Mouse (Mus musculus) thymus, adult 2 months (tissue): ENCODE results near the gene Slc50a1. TPM values are rescaled to one million over a fixed set of nuclear protein-coding genes. Genes with fewer than 3 reads are reported as not detected.

Experiments
- DNase-seq: peaks from one replicate; pipeline ENCODE4 v3.0.0; 2021
- H3K27ac ChIP-seq: fragments of 200-500 bp; 2 replicates; pipeline ENCODE4 v1.5.1; 2012; ENCODE audit warnings: low read length, control low read depth; ENCODE audit not compliant: control insufficient read depth, insufficient read depth
- H3K27me3 ChIP-seq: fragments of 200-500 bp; 2 replicates; pipeline ENCODE4 v1.6.1; 2012; ENCODE audit warnings: mild to moderate bottlenecking, low read length, moderate library complexity, mixed read lengths; ENCODE audit not compliant: control insufficient read depth, insufficient read depth
- H3K36me3 ChIP-seq: fragments of 200-500 bp; 2 replicates; pipeline ENCODE4 v1.6.1; 2012; ENCODE audit warnings: mild to moderate bottlenecking, low read length, moderate library complexity; ENCODE audit not compliant: control insufficient read depth, insufficient read depth
- H3K4me1 ChIP-seq: fragments of 200-500 bp; replicated peaks from 2 replicates; pipeline ENCODE4 v1.6.1; 2012; ENCODE audit warnings: low read length; ENCODE audit not compliant: control insufficient read depth, insufficient read depth
- H3K4me3 ChIP-seq: fragments of 200-500 bp; 2 replicates; pipeline ENCODE4 v1.5.1; 2012; ENCODE audit warnings: mild to moderate bottlenecking, low read length, control low read depth, moderate library complexity; ENCODE audit not compliant: control insufficient read depth, insufficient read depth
- CTCF ChIP-seq: fragments of 200-500 bp; IDR thresholded peaks from 2 replicates; pipeline ENCODE4 v1.5.1; 2012; ENCODE audit warnings: mild to moderate bottlenecking, control low read depth, low read length, moderate library complexity, borderline replicate concordance; ENCODE audit not compliant: control insufficient read depth, poor library complexity, insufficient read depth; ENCODE audit errors: extremely low read depth
- POLR2A ChIP-seq: fragments of 200-500 bp; IDR thresholded peaks from 2 replicates; pipeline ENCODE4 v1.6.1; 2012; ENCODE audit warnings: mild to moderate bottlenecking, low read length, control low read depth, moderate library complexity; ENCODE audit not compliant: control insufficient read depth, poor library complexity, insufficient read depth; ENCODE audit errors: extremely low read depth
- WGBS: fragments of 180-500 bp; shearing (Covaris S2); methylation state at CpG from one replicate; pipeline ENCODE4 v1.1.7; 2018; 5-methylcytosine and 5-hydroxymethylcytosine counted together
- polyA plus RNA-seq: library from polyadenylated mRNA; depleted of rRNA; stranded (reverse); fragments of >200 nt; gene quantifications from 2 replicates; pipeline ENCODE4 v1.2.3, GENCODE M21; 2012

Gene Slc50a1
- polyA plus RNA-seq, 1 experiment: 251 TPM

DNA sequence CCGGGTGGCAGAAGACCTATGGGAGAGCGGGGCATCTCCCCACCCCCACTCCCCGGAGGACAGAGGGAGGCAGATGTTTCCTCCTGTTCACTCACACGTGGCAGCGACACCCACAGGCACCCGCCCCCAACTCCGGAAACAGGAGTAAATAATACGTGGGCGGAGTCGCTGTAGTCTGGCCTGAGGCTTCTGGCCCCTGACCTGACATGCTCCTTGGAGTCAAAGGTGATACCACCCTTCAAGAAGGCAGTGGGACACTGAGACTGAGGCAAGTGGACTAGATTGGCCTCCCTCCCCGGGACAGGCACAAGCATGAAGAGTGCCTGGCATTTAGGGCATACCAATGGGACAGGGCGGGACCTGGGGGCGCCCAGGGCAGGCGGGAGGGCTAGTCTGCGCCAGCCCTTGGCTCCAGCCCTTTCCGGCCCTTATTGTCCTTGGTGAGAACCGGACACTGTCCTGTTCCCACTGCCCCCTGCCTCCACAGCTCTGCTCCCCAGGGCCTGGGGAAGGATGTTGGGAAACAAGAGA, 18.9 kb downstream of the Slc50a1 start:
- peak; percentile 81 for DNase-seq
- Histone ChIP-seq H3K36me3 (no peaks in the 10 kb centered on the region), H3K4me3 (peak overlapping the region; percentile 46), H3K27me3 (no peaks in the 10 kb centered on the region), H3K4me1 (peaks cover 28% of the 10 kb centered on the region), H3K27ac (no peak overlapping the region)
- 3% methylated on average over 17 of the region's 17 CpGs for WGBS
- TF ChIP-seq POLR2A (no peak), CTCF (no peak)

DNA sequence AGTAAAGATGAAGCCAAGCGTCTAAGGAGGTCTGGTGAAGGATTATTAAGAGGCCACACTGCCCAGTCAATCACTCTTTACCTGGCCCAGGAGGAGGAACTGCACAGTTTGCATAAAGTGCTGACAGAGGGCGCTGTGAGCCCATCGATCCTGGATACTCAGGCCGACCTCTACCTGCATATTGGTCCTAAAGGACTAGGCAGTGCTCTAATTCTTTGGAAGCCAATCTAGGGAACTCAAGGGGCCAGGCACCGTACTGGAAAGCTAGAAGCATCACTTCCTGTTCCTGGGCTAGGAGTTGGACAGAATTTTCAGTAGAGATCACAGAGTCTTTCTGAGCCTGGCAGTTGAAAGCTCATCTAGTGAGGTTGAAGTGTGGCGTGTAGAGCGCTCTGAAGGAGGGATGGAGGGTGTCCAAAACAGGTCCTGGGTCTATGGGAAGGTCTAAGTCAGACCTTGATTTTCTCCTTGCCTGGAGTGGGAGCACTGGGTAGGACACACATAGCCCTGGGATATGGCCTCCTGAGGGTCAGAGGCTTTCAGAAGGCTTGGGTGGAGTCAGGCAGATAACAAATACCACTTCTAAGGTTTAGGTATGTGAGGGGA, 19.8 kb downstream of the Slc50a1 start:
- peak; percentile 22; the same call in 1 of the 2 replicates for TF ChIP-seq CTCF
- TF ChIP-seq POLR2A: no peak
- Histone ChIP-seq H3K27me3 (no peaks in the 10 kb centered on the region), H3K4me3 (no peak overlapping the region), H3K4me1 (peaks cover 31% of the 10 kb centered on the region), H3K27ac (peak overlapping the region; percentile 39; the same call in 1 of the 2 replicates), H3K36me3 (no peaks in the 10 kb centered on the region)
- DNase-seq: peak; percentile 72
- 13% methylated on average over 7 of the region's 7 CpGs for WGBS

DNA sequence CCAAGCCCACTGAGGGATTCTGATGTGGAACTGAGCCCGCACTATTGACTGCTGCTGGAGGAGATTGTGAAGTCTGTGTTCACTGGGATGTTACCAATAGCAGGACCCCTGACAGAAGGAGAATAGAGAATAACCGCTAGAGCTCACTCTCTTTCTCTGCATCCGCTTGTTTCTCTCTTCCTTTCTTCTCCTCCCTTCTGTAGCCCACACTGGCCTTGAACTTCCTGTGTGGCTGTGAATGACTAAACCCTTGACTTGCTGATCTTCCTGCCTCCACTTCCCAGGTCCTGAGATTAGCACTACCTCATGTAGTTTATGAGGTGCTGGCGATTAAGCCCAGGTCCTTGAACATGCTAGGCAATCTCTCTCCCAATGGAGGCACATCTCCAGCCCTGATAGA, 22.9 kb downstream of the Slc50a1 start:
- H3K36me3 ChIP-seq: no peaks in the 10 kb centered on the region
- TF ChIP-seq CTCF: no peak
- no peak for TF ChIP-seq POLR2A
- peaks cover 49% of the 10 kb centered on the region for H3K4me1 ChIP-seq
- no peak overlapping the region for H3K27ac ChIP-seq
- no peaks in the 10 kb centered on the region for H3K27me3 ChIP-seq
- whole genome bisulfite sequencing: 50% methylated on average over 4 of the region's 4 CpGs
- no peak for DNase-seq
- no peak overlapping the region for H3K4me3 ChIP-seq

DNA sequence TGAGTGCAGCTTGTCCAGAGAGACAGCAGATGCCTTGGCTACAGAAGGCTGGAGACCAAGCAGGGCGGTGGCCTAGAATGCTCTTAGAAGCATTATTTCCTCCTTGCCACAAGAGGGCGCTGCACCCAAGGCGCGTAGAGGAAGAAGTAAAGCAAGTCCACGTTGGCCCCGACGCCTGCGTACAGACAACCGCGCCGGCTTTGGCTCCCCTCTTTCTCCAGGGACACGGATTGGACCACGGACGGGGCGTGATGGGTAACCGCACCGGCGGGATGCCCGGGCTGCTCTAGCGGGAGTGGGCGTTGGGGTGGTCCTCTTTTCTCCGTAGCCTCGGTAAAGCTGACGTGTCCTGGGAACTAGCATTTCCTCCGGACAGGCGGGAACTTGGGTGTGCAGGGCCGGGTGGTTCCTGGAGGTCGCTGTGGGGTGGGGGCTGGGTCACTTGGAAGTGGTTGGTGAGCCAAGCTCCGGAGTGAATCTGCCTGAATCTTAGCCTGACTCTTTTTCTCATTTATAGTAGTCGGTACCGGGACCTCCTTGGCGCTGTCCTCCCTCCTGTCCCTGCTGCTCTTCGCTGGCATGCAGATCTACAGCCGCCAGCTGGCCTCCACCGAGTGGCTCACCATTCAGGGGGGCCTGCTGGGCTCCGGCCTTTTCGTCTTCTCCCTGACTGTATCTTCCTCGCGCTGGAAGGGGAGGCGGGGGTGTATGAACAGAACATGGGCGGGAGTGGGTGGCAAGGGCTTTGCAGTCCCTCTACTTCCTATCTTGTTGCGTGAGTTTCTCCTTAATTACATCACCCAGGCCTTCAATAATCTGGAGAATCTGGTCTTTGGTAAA, 23.9 kb downstream of the Slc50a1 start, which contains the start of gene Trim46:
Trim46 (minus strand) TSS at position 49 of the 840 bp plus-strand sequence.
- H3K4me3 ChIP-seq: peak within 1 kb of the TSS; percentile 62
- H3K36me3 ChIP-seq: no peaks in the 10 kb centered on the region
- peaks cover 42% of the 10 kb centered on the region for H3K4me1 ChIP-seq
- under 1% methylated on average over 42 of the region's 42 CpGs for WGBS
- peak; percentile 87 for DNase-seq
- H3K27ac ChIP-seq: peak within 1 kb of the TSS; percentile 8; the same call in 1 of the 2 replicates
- TF ChIP-seq POLR2A (0 out of 2 replicates have a peak, but pooled peaks have one; percentile 34), CTCF (peak; percentile 94)
- no peaks in the 10 kb centered on the region for H3K27me3 ChIP-seq

DNA sequence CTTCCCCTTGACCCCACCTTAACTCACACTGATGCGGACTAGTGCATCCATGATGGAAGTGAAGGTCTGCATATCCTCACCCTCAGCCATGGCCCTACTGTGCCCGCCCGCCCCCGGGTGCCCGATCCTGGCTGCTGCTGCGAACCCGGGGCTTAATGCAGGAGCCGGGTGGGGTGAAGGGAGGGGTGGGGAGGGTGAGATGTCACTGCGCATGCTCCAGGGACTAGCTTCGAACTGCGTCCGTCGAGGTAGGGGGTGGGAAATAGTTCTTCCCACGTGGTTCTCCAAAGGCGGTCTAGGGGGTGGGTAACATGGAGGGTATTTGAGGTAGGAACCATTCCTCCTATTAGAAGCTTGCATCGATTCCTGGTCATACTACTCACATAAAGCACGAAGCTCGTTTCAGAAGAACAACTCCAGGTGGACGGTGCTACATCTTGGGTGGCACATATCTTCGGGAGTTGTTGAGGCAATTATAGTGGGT, 24.6 kb downstream of the Slc50a1 start, which contains the start of gene Krtcap2:
Krtcap2 (plus strand) TSS at position 279 of the 484 bp plus-strand sequence.
- Histone ChIP-seq H3K4me1 (peaks cover 35% of the 10 kb centered on the region), H3K27ac (peak within 1 kb of the TSS; percentile 8; the same call in 1 of the 2 replicates), H3K4me3 (peak within 1 kb of the TSS; percentile 62), H3K27me3 (no peaks in the 10 kb centered on the region), H3K36me3 (no peaks in the 10 kb centered on the region)
- 5% methylated on average over 20 of the region's 20 CpGs for WGBS
- DNase-seq: peak; percentile 39
- TF ChIP-seq CTCF: no peak
- TF ChIP-seq POLR2A: no peak
